21 mouse cellular contexts compared by ENCODE assay signal in genomic region chr8:22389874-22390273, GRCm38 (mm10). TPM values are rescaled to one million over a fixed set of nuclear protein-coding genes. Genes with fewer than 3 reads are reported as not detected.
A peak's percentile ranks its signal among the peaks of the same experiment; 100 is the strongest.
DNase-seq lines count a peak whose midpoint lies in the region; ATAC-seq and TF ChIP-seq lines count a peak whose summit lies in the region.
"Had no signal": no experiment of that assay in that cellular context is flagged by ENCODE, and none has a peak within 500 bp of the region (broad histone marks: within the 10 kb centered on the region; RNA-seq: fewer than 3 reads in every experiment).

No protein-coding gene starts in this region.

- H3K9ac ChIP-seq in intestine, postnatal 0 days (ENCODE audit: low read depth, low read length) = no peak overlapping the region
- H3K9ac ChIP-seq: embryonic facial prominence, embryonic 13.5 days; hindbrain, embryonic 15.5 days; limb, embryonic 15.5 days; midbrain, embryonic 12.5 days; neural tube, embryonic 12.5 days had no signal

- DNase-seq in kidney, adult 11 months = peak; percentile 28
- DNase-seq in kidney, adult 8-10 months = no peak
- DNase-seq in ES-CJ7 (ENCODE audit: low read depth, low spot score) = peak; percentile 27
- peak; percentile 23 for DNase-seq in kidney, postnatal 10 days
- no peak for DNase-seq in layer of hippocampus, postnatal 10 days (ENCODE audit: low spot score in 2 of 2)
- DNase-seq in layer of hippocampus, adult 9-10 months (ENCODE audit: low spot score) = no peak
- no peak for DNase-seq in embryonic facial prominence, embryonic 10.5 days (ENCODE audit: low spot score)
- DNase-seq: adrenal gland, adult 8-10 months; cerebellum, postnatal 10 days; gastrocnemius, postnatal 25 days; heart, postnatal 14 days; right cerebral cortex, adult 18-20 months; thymus, postnatal 14 days had no signal

- no peaks in the 10 kb centered on the region for H3K9me3 ChIP-seq in intestine, postnatal 0 days (ENCODE audit: control insufficient read depth)
- no peaks in the 10 kb centered on the region for H3K9me3 ChIP-seq in embryonic facial prominence, embryonic 10.5 days
- H3K9me3 ChIP-seq: embryonic facial prominence, embryonic 13.5 days; hindbrain, embryonic 15.5 days; limb, embryonic 15.5 days; midbrain, embryonic 12.5 days; neural tube, embryonic 12.5 days had no signal

- ATAC-seq in intestine, postnatal 0 days = no peak
- ATAC-seq: forebrain, embryonic 14.5 days; lung, postnatal 0 days had no signal

- H3K27ac ChIP-seq in intestine, postnatal 0 days (ENCODE audit: low read depth, low read length) = peak overlapping the region; percentile 81
- H3K27ac ChIP-seq in embryonic facial prominence, embryonic 10.5 days (replicated peaks) = no peak overlapping the region
- H3K27ac ChIP-seq: embryonic facial prominence, embryonic 13.5 days; hindbrain, embryonic 15.5 days; limb, embryonic 15.5 days; midbrain, embryonic 12.5 days; neural tube, embryonic 12.5 days had no signal

- H3K36me3 ChIP-seq in intestine, postnatal 0 days (ENCODE audit: control insufficient read depth, insufficient read depth) = peaks cover 59% of the 10 kb centered on the region
- H3K36me3 ChIP-seq in embryonic facial prominence, embryonic 10.5 days (replicated peaks) = peaks cover 64% of the 10 kb centered on the region

- peak overlapping the region; percentile 17; the same call in 1 of the 2 replicates for H3K4me2 ChIP-seq in intestine, postnatal 0 days (replicated peaks; ENCODE audit: low read depth)
- H3K4me2 ChIP-seq: embryonic facial prominence, embryonic 13.5 days; hindbrain, embryonic 15.5 days; limb, embryonic 15.5 days; midbrain, embryonic 12.5 days; neural tube, embryonic 12.5 days had no signal

- TF ChIP-seq CTCF in intestine, postnatal 0 days (IDR thresholded peaks at IDR 0.05; ENCODE audit: low read depth) = peak; percentile 21; the same call in 1 of the 2 replicates

- 74% methylated on average over 10 of the region's 10 CpGs for WGBS in intestine, postnatal 0 days
- WGBS in embryonic facial prominence, embryonic 10.5 days = 83% methylated on average over 10 of the region's 10 CpGs

- H3K27me3 ChIP-seq in intestine, postnatal 0 days (replicated peaks; ENCODE audit: control insufficient read depth, insufficient read depth, low read length) = no peaks in the 10 kb centered on the region
- H3K27me3 ChIP-seq in embryonic facial prominence, embryonic 10.5 days (replicated peaks; ENCODE audit: low read depth, poor library complexity, severe bottlenecking) = no peaks in the 10 kb centered on the region
- H3K27me3 ChIP-seq: embryonic facial prominence, embryonic 13.5 days; hindbrain, embryonic 15.5 days; limb, embryonic 15.5 days; midbrain, embryonic 12.5 days; neural tube, embryonic 12.5 days had no signal

- no peak overlapping the region for H3K4me3 ChIP-seq in intestine, postnatal 0 days (ENCODE audit: low read depth, low read length)
- H3K4me3 ChIP-seq in embryonic facial prominence, embryonic 10.5 days = no peak overlapping the region
- H3K4me3 ChIP-seq: embryonic facial prominence, embryonic 13.5 days; hindbrain, embryonic 15.5 days; limb, embryonic 15.5 days; midbrain, embryonic 12.5 days; neural tube, embryonic 12.5 days had no signal

- no peaks in the 10 kb centered on the region; the same call in 1 of the 2 replicates for H3K4me1 ChIP-seq in intestine, postnatal 0 days (replicated peaks; ENCODE audit: control insufficient read depth, insufficient read depth, low read length)
- H3K4me1 ChIP-seq in embryonic facial prominence, embryonic 10.5 days = no peaks in the 10 kb centered on the region
- H3K4me1 ChIP-seq: embryonic facial prominence, embryonic 13.5 days; hindbrain, embryonic 15.5 days; limb, embryonic 15.5 days; midbrain, embryonic 12.5 days; neural tube, embryonic 12.5 days had no signal

RNA-seq across cellular contexts. Expression of gene Slc25a15, which starts 8.5 kb away (rescaled TPM):
- polyA plus RNA-seq in intestine, postnatal 0 days (2015; fragmentation: Nextera tagmentation; extraction: Ambion mirVana) = 108 and 122 TPM in 2 replicates
- 1 to 10 TPM; 8.2 to 8.9 TPM for total RNA-seq in layer of hippocampus, postnatal 10 days (2021)
- polyA plus RNA-seq in embryonic facial prominence, embryonic 10.5 days (2016; fragmentation: Nextera tagmentation; extraction: Ambion mirVana) = 16.3 and 18.0 TPM in 2 replicates

RNA-seq across cellular contexts. Expression of gene Mrps31, which starts 21.3 kb away (rescaled TPM):
- 51.3 and 51.5 TPM in 2 replicates for polyA plus RNA-seq in intestine, postnatal 0 days (2015; fragmentation: Nextera tagmentation; extraction: Ambion mirVana)
- 10 to 100 TPM; 19.5 to 20.7 TPM for total RNA-seq in layer of hippocampus, postnatal 10 days (2021)
- 42.4 and 43.2 TPM in 2 replicates for polyA plus RNA-seq in embryonic facial prominence, embryonic 10.5 days (2016; fragmentation: Nextera tagmentation; extraction: Ambion mirVana)

Comparison
In these comparisons a context has a peak if more than half of its experiments do, and no peak if none do; other contexts are left out.
1. DNase-seq: peak in kidney, adult 11 months (single experiment), ES-CJ7 (single experiment) and kidney, postnatal 10 days (single experiment); none in kidney, adult 8-10 months (0 of 2), layer of hippocampus, postnatal 10 days (0 of 2), layer of hippocampus, adult 9-10 months (single experiment) and embryonic facial prominence, embryonic 10.5 days (single experiment).